Mouse (Mus musculus) cerebellum, adult 2 months (tissue): ENCODE measurements around the gene 4930550C14Rik. TPM values are rescaled to one million over a fixed set of nuclear protein-coding genes. Genes with fewer than 3 reads are reported as not detected.

ENCODE experiments used
- DNase-seq, 2 experiments: peaks; one replicate each; pipeline ENCODE4 v3.0.0; 2021
- H3K27ac ChIP-seq: fragments of 200-500 bp; 2 replicates; pipeline ENCODE4 v1.5.1; 2012; ENCODE audit warnings: low read length, control low read depth, inconsistent platforms; ENCODE audit not compliant: insufficient read depth
- H3K27me3 ChIP-seq: fragments of 200-500 bp; 2 replicates; pipeline ENCODE4 v1.6.1; 2012; ENCODE audit warnings: inconsistent platforms, mild to moderate bottlenecking, low read length, moderate library complexity; ENCODE audit not compliant: control insufficient read depth, insufficient read depth
- H3K4me1 ChIP-seq: fragments of 200-500 bp; 2 replicates; pipeline ENCODE4 v1.6.1; 2011; ENCODE audit warnings: low read length; ENCODE audit not compliant: control insufficient read depth, insufficient read depth
- H3K4me3 ChIP-seq: fragments of 200-500 bp; replicated peaks from 2 replicates; pipeline ENCODE3; 2011; ENCODE audit warnings: mild to moderate bottlenecking, low read depth, low read length, control low read depth; ENCODE audit not compliant: insufficient read depth
- CTCF ChIP-seq: fragments of 200-500 bp; IDR thresholded peaks from 2 replicates; pipeline ENCODE4 v1.5.1; 2011; ENCODE audit warnings: low read depth, mild to moderate bottlenecking, control low read depth, low read length, moderate library complexity, borderline replicate concordance; ENCODE audit not compliant: insufficient read depth
- POLR2A ChIP-seq: fragments of 200-500 bp; IDR thresholded peaks from 2 replicates; pipeline ENCODE4 v1.6.1; 2011; ENCODE audit warnings: low read length, control low read depth, borderline replicate concordance; ENCODE audit not compliant: insufficient read depth
- WGBS: fragments of 180-500 bp; shearing (Covaris S2); methylation state at CpG from one replicate; pipeline ENCODE4 v1.1.7; 2018; 5-methylcytosine and 5-hydroxymethylcytosine counted together
- polyA plus RNA-seq: library from polyadenylated mRNA; depleted of rRNA; stranded (reverse); fragments of >200 nt; gene quantifications from 2 replicates; pipeline ENCODE4 v1.2.3, GENCODE M21; 2012

Gene 4930550C14Rik
- polyA plus RNA-seq, 1 experiment: 0.54 TPM

DNA sequence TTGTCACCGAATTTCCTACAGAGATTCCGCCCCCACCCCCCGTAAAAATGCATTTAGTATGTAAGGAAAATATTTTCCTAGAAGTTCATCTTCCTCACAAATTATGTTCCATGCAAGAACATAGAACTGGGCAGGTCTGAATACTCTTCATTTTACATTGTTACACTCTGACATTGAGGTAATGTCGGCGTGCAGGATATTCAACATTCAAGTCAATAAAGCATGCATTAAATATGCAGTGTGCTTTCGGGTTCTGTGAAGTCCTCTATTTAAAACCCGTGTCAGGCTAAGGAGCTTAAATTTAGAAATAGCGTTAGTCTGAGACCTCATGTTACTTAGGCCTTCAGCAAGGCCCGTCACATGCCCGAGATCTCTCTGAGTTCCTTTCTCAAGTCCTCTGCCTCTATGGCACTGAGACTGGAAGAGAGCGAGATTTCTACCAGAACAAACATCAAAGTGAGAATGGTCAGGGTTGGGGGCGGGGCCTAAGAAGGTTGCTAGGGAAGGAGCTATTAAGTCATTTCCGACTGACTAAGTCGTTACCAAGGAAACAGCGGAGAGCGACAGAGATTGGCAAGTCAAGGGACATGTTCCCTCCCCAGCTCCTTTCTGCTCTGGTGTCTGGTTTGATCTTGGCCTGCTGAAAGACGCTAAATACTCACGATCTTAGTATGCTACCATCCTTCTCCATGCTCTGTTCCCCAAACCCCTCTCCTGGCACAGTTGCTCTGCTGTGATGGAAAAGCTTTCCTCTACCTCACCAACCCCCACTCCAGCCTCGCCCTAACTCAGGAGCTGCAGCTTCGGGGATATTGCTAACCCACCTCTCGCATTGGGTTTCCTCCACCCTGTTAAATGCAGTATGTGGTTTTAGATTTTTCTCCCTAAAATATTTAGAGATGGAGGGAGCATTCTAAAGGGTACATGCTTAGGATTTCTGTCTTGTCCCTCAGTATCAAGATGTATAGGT is 2.9 kb downstream of the 4930550C14Rik start:
- 32% methylated on average over 21 of the region's 21 CpGs for WGBS
- Histone ChIP-seq H3K4me1 (no peaks in the 10 kb centered on the region; the same call in 1 of the 2 replicates), H3K4me3 (peak overlapping the region; percentile 38), H3K27me3 (no peaks in the 10 kb centered on the region), H3K27ac (peak overlapping the region; percentile 15; the same call in 1 of the 2 replicates)
- peak; percentile 60 to 71 for DNase-seq
- TF ChIP-seq CTCF (no peak), POLR2A (peak; percentile 38; the same call in 1 of the 2 replicates)

DNA sequence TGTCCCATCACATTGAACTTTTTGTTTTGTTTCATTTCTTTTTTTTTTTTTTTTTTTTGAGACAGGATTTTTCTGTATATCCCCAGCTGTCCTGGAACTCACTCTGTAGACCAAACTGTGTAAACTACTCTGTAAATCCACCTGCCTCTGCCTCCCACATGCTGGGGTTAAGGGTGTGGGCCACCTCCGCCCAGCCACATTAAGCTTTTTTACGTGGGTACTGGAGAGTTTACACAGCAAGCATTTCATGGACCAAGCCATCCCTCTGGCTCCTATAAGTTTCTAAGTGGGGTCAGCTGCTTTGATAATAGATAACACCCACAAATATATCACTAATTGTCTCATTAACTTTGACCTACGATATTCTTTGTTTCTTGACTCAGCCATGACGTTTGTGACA is 6.4 kb downstream of the 4930550C14Rik start:
- Histone ChIP-seq H3K27ac (no peak overlapping the region), H3K27me3 (no peaks in the 10 kb centered on the region), H3K4me3 (no peak overlapping the region), H3K4me1 (no peaks in the 10 kb centered on the region)
- WGBS: 80% methylated on average over 4 of the region's 4 CpGs
- no peak for DNase-seq
- TF ChIP-seq CTCF (no peak), POLR2A (no peak)

GRCm38 (mm10) chr9:53408953-53409361 is 6.8 kb downstream of the 4930550C14Rik start:
- no peak for DNase-seq
- TF ChIP-seq CTCF (no peak), POLR2A (no peak)
- WGBS: 19% methylated on average over 2 of the region's 2 CpGs
- no peaks in the 10 kb centered on the region for H3K27me3 ChIP-seq
- no peak overlapping the region for H3K4me3 ChIP-seq
- no peaks in the 10 kb centered on the region for H3K4me1 ChIP-seq
- no peak overlapping the region for H3K27ac ChIP-seq

GRCm38 (mm10) chr9:53409427-53409826 is 7.3 kb downstream of the 4930550C14Rik start:
- H3K4me3 ChIP-seq: no peak overlapping the region
- TF ChIP-seq CTCF: no peak
- no peak for TF ChIP-seq POLR2A
- H3K27me3 ChIP-seq: no peaks in the 10 kb centered on the region
- H3K27ac ChIP-seq: no peak overlapping the region
- 89% methylated on average over 3 of the region's 3 CpGs for WGBS
- DNase-seq: no peak
- H3K4me1 ChIP-seq: no peaks in the 10 kb centered on the region

DNA sequence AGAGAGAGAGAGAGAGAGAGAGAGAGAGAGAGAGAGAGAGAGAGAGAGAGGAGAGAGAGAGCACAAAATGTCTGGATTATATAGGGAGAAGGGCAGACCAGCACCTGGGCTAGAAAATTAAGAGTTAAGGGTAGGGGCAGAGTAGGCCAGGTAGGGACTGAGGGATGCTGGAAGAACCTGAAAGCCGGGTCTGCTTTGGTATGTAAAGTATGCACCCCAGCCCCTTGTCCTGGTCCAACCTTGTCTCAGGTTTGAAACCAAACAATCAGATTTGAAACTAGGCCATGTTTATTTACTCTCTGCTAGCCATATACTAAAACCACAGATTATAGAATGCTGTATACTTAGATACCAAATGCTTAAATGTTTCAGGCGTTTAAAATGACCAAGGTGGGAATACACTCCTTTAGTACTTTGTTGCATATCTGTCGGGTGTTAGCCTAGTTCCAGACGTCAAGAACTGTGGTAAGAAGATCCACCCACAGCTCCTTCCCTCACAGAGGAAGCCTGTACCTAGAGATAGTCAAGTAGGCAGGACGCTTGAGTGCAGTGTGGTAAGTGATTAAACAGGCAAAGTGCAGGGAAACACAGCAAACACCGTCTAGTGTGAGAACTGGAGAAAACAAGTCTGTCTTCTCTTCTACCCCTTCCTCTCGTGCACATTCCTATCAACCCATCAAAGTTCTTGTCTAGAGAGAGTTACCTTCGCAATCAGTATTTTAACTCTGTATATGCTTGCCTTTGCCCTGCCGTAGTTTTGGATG is 20.2 kb downstream of the 4930550C14Rik start:
- 80% methylated on average over 9 of the region's 9 CpGs for WGBS
- H3K27ac ChIP-seq: no peak overlapping the region
- H3K27me3 ChIP-seq: no peaks in the 10 kb centered on the region
- TF ChIP-seq POLR2A (no peak), CTCF (no peak)
- DNase-seq: no peak
- no peaks in the 10 kb centered on the region for H3K4me1 ChIP-seq
- no peak overlapping the region for H3K4me3 ChIP-seq

DNA sequence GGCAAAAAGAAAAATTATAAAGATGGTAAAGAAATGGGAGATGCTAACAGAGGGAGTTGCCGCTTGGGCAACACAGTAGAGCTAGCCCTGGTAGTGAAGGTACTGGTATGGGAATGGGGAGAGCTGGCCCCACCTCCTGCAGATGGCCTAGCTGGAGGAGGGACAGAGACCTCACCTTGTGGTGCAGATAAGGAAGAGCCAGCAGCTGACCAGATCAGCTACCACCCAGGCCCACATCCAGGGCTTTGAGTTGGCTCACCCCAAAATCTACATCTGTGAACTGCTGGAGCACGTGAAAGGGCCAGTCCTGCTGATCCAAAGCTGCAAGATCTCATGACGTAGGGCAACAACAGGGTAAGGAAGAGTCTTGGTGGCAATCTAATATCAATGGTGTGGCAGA is 24.6 kb downstream of the 4930550C14Rik start:
- Histone ChIP-seq H3K27ac (no peak overlapping the region), H3K4me1 (no peaks in the 10 kb centered on the region), H3K4me3 (no peak overlapping the region), H3K27me3 (no peaks in the 10 kb centered on the region)
- TF ChIP-seq CTCF (no peak), POLR2A (no peak)
- DNase-seq: no peak
- WGBS: 88% methylated on average over 3 of the region's 3 CpGs

GRCm38 (mm10) chr9:53427638-53428037 is 25.5 kb downstream of the 4930550C14Rik start:
- Histone ChIP-seq H3K4me3 (no peak overlapping the region), H3K27me3 (no peaks in the 10 kb centered on the region), H3K27ac (no peak overlapping the region), H3K4me1 (no peaks in the 10 kb centered on the region)
- no peak for DNase-seq
- TF ChIP-seq CTCF (no peak), POLR2A (no peak)
- WGBS: 86% methylated on average over 3 of the region's 3 CpGs
